Mouse (Mus musculus) olfactory bulb, adult 2 months (tissue): ENCODE data around the gene Zfp473. TPM values are rescaled to one million over a fixed set of nuclear protein-coding genes. Genes with fewer than 3 reads are reported as not detected.

Experiments
- H3K27ac ChIP-seq: fragments of 200-500 bp; 2 replicates; pipeline ENCODE4 v1.5.1; 2012; ENCODE audit warnings: low read depth, low read length; ENCODE audit not compliant: insufficient read depth
- H3K4me1 ChIP-seq: fragments of 200-500 bp; 2 replicates; pipeline ENCODE4 v1.6.1; 2012; ENCODE audit warnings: low read length; ENCODE audit not compliant: control insufficient read depth, insufficient read depth
- H3K4me3 ChIP-seq: fragments of 200-500 bp; 2 replicates; pipeline ENCODE4 v1.5.1; 2012; ENCODE audit warnings: mild to moderate bottlenecking, low read depth, low read length, moderate library complexity; ENCODE audit not compliant: insufficient read depth
- CTCF ChIP-seq: fragments of 200-500 bp; IDR thresholded peaks from 2 replicates; pipeline ENCODE4 v1.5.1; 2012; ENCODE audit warnings: low read depth, mild to moderate bottlenecking, low read length, moderate library complexity; ENCODE audit not compliant: insufficient read depth
- POLR2A ChIP-seq: fragments of 200-500 bp; IDR thresholded peaks from 2 replicates; pipeline ENCODE4 v1.6.1; 2012; ENCODE audit warnings: mild to moderate bottlenecking, low read depth, low read length, moderate library complexity; ENCODE audit not compliant: insufficient read depth
- WGBS: fragments of 180-500 bp; shearing (Covaris S2); methylation state at CpG from one replicate; pipeline ENCODE4 v1.1.7; 2018; 5-methylcytosine and 5-hydroxymethylcytosine counted together
- polyA plus RNA-seq: library from polyadenylated mRNA; stranded (reverse); fragments of >200 nt; gene quantifications from 2 replicates; pipeline ENCODE4 v1.2.4, GENCODE M21; 2012; ENCODE audit warnings: low replicate concordance; ENCODE audit not compliant: missing spikeins, insufficient read depth, insufficient read length

Gene Zfp473
- polyA plus RNA-seq, 1 experiment: not detected

DNA sequence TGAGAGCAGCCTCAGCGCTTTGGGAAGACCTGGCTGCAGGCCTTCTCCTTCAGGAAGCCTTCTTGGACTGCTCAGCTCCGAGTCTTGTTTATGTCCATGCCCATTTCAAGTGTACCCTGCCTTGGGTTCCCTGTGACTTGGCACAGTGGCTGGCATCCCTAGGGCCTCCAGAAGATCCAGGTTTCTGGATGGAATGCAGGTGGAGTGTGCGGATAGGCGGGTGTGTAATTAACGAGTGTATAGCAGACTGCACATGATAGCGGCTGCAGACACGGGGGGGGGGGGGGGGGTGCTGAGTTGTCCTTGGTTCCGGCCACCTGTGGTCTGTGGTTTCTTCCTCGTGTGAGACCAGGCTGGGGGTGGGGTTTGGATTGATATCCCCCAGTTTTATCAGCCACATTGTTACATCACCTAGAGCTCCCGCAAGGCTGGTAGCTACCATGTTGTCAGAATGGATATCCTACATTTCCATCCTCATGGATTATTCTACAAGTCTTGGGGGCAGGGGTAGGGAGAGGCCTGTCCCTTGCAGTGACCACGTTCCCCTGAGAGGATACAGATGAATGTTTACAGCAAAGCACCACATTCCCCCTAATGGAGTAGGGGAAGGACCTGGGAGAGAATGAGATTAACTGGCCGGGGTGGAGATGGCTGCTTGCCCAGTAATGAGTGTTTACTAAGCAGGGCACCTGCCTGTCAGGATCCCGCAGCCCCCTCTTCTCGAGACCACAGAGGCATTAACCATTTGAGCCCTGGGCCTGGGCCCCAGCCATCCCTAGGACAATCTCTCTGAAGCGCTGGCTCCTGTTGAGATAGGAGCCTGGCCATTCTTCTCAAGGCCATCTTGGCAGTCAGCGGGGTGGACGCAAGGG lies 65.1 kb downstream of the Zfp473 start:
- TF ChIP-seq CTCF: no peak
- 59% methylated on average over 17 of the region's 17 CpGs for WGBS

DNA sequence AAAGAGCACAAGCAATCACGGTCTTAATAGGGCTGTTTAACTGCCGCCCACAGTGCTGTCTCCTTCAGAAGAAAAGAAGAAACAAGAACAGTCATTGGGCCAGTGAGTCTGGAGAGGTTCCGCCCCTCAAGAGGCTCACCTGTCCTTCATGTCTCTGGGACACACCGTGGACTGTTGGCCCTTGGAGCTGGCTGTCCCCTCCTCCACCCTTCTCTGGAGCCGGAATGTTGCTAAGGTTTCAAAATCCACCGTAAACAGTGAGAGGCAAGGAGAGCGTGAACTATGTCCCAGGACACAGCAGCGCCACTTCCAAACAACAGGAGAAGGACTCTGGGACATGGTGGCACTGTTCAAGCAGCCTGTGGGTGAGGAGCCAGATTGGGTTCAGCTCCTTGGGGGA lies 67.2 kb downstream of the Zfp473 start:
- H3K4me1 ChIP-seq: no peaks in the 10 kb centered on the region
- TF ChIP-seq POLR2A: no peak
- TF ChIP-seq CTCF: no peak
- WGBS: 82% methylated on average over 8 of the region's 8 CpGs

More for the DNA sequence above, 65.1 kb downstream of the Zfp473 start:
- Histone ChIP-seq H3K4me3 (no peak overlapping the region), H3K4me1 (no peaks in the 10 kb centered on the region), H3K27ac (no peak overlapping the region)

More for the DNA sequence above, 67.2 kb downstream of the Zfp473 start:
- H3K4me3 ChIP-seq: no peak overlapping the region
- no peak overlapping the region for H3K27ac ChIP-seq

Other genes starting within 250 kb of the Zfp473 start
- gene Mybpc2, start 226.4 kb downstream of the Zfp473 start, polyA plus RNA-seq: not detected in 2 replicates
- gene Spib, start 219.0 kb downstream of the Zfp473 start, polyA plus RNA-seq: not detected in 2 replicates
- not detected in 2 replicates for gene Pold1, start 202.2 kb downstream of the Zfp473 start, polyA plus RNA-seq
- gene Nr1h2, start 197.1 kb downstream of the Zfp473 start, polyA plus RNA-seq: not detected in 2 replicates
- not detected in 2 replicates for gene Napsa, start 178.7 kb downstream of the Zfp473 start, polyA plus RNA-seq
- gene Kcnc3, start 160.4 kb downstream of the Zfp473 start, polyA plus RNA-seq: not detected in 2 replicates
- not detected in 2 replicates for gene Myh14, start 80.2 kb downstream of the Zfp473 start, polyA plus RNA-seq
- gene Izumo2, start 42.3 kb downstream of the Zfp473 start, polyA plus RNA-seq: not detected in 2 replicates
- not detected in 2 replicates for gene Vrk3, start 2.6 kb downstream of the Zfp473 start, polyA plus RNA-seq
- gene Nup62, start 65.0 kb upstream of the Zfp473 start, polyA plus RNA-seq: not detected in 2 replicates
- gene Il4i1, start 65.3 kb upstream of the Zfp473 start, polyA plus RNA-seq: not detected in 2 replicates
- gene Atf5, start 65.6 kb upstream of the Zfp473 start, polyA plus RNA-seq: not detected in 2 replicates
- not detected in 2 replicates for gene Akt1s1, start 97.9 kb upstream of the Zfp473 start, polyA plus RNA-seq
- gene Tbc1d17, start 98.0 kb upstream of the Zfp473 start, polyA plus RNA-seq: not detected in 2 replicates
- not detected in 2 replicates for gene Pnkp, start 106.1 kb upstream of the Zfp473 start, polyA plus RNA-seq
- gene Ptov1, start 118.7 kb upstream of the Zfp473 start, polyA plus RNA-seq: not detected in 2 replicates
- gene Med25, start 141.7 kb upstream of the Zfp473 start, polyA plus RNA-seq: not detected in 2 replicates
- gene Fuz, start 145.0 kb upstream of the Zfp473 start, polyA plus RNA-seq: not detected in 2 replicates
- not detected in 2 replicates for gene Ap2a1, start 178.4 kb upstream of the Zfp473 start, polyA plus RNA-seq
- not detected in 2 replicates for gene Tsks, start 192.2 kb upstream of the Zfp473 start, polyA plus RNA-seq
- not detected in 2 replicates for gene Cpt1c, start 223.8 kb upstream of the Zfp473 start, polyA plus RNA-seq
- not detected in 2 replicates for gene Prmt1, start 235.5 kb upstream of the Zfp473 start, polyA plus RNA-seq
- not detected in 2 replicates for gene Irf3, start 246.6 kb upstream of the Zfp473 start, polyA plus RNA-seq
- gene Bcl2l12, start 247.7 kb upstream of the Zfp473 start, polyA plus RNA-seq: not detected in 2 replicates